Mouse (Mus musculus): Measurements from ENCODE around the gene Oxct2a. TPM values are rescaled to one million over a fixed set of nuclear protein-coding genes. Genes with fewer than 3 reads are reported as not detected.
"Not testable (repeated sequence)": the region's sequence is repeated elsewhere in the genome, so short reads cannot be mapped to it uniquely, and the experiment has no call there.

Oxct2a gene
- total and polyA plus RNA-seq, 3 experiments, result 0.08 TPM; not detected in 2

DNA sequence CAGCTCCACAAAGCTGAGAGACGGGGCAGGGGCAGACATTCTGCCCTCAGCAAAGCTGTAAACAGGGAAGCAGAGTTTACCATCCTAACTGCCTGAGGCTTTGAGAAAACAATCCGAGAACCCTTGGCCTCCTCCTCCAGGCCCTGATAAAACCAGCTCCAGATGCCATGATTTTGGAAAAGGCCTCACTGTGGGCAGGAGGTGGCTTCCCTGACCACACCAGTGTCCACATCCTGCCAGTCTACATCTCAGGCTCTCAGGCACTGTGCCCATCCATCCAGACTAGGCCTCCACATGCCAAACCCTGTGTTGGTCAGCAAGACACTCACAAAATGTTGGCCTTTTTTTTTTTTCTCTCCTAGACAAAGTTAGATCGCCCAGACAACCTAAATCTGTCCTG lies 10.7 kb upstream of the Oxct2a start:
- Histone ChIP-seq H3K9ac (ENCODE audit: insufficient read depth, low read depth) (no peak overlapping the region), H3K36me3 (replicated peaks in 1 of 2; ENCODE audit: control insufficient read depth in 1 of 2, insufficient read depth in 1 of 2, low read length in 1 of 2) (peaks cover 0 to 2% of the 10 kb centered on the region in 2 experiments), H3K27ac (ENCODE audit: insufficient read depth, low read depth) (no peak overlapping the region), H3K4me3 (replicated peaks in 1 of 3; ENCODE audit: low read depth in 2 of 3, low read length in 2 of 3, poor library complexity in 1 of 3) (no peak overlapping the region), H3K9me3 (replicated peaks; ENCODE audit: low read length) (peaks cover 8% of the 10 kb centered on the region), H3K4me2 (ENCODE audit: insufficient read depth, low read depth, poor library complexity, severe bottlenecking) (no peak overlapping the region), H3K4me1 (ENCODE audit: control insufficient read depth in 1 of 2, insufficient read depth in 2 of 2) (peaks cover 3 to 15% of the 10 kb centered on the region in 2 experiments; a peak in 2 of 4 replicates), H3K27me3 (replicated peaks) (no peaks in the 10 kb centered on the region), H3K79me2 (replicated peaks; ENCODE audit: control insufficient read depth, extremely low read depth, insufficient read depth, poor library complexity, severe bottlenecking) (no peaks in the 10 kb centered on the region)
- in situ Hi-C loops (cut with MboI; ENCODE audit: low pct_ligation_motif_present, low pct_unique_long_range_greater_than_20kb, low sequenced_read_pairs), result no loop called here
- dilution Hi-C loops (cut with MboI; ENCODE audit: extremely low pct_ligation_motif_present, extremely low pct_unique_long_range_greater_than_20kb, low sequenced_read_pairs), result no loop called here
- TF ChIP-seq JUN (IDR thresholded peaks at IDR 0.05; ENCODE audit: insufficient read depth, low read depth, low read length) (no peak), RAD21 (IDR thresholded peaks at IDR 0.05; ENCODE audit: low read depth, low read length) (no peak), USF2 (conservative IDR thresholded peaks at IDR 0.05; ENCODE audit: low read depth, low read length) (no peak), POLR2AphosphoS2 (IDR thresholded peaks at IDR 0.05; ENCODE audit: low read depth, low read length) (no peak), CTCF (conservative IDR thresholded peaks at IDR 0.05 in 1 of 2, IDR thresholded peaks at IDR 0.05 in 1 of 2; ENCODE audit: low read depth in 2 of 2, low read length in 2 of 2) (no peak), IRF4 (IDR thresholded peaks at IDR 0.05; ENCODE audit: low read depth, low read length) (no peak), HCFC1 (IDR thresholded peaks at IDR 0.05; ENCODE audit: low read depth, low read length) (no peak), MXI1 (IDR thresholded peaks at IDR 0.05; ENCODE audit: low read depth, low read length) (no peak)
- no peak for DNase-seq (ENCODE audit: extremely low read depth)

DNA sequence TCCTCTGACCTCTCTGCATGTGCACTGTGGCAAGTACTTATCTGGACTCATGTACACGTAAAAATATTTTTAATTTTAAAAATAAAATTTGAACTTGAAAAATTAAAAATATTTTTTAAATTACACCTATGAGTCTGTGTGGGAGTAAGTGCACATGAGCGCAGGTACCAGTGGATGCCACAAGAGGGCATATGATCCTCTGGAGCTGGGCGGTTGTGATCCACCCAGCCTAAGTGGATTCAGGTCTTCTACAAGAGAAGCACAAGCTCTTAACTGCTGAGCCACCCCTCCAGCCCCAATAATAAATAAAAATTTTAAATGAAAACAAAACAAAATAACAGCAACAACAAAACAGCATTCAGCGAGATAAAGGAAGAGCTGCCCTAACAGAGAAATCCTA lies 9.7 kb upstream of the Oxct2a start:
- no peak for DNase-seq (ENCODE audit: extremely low read depth)
- dilution Hi-C loops (cut with MboI; ENCODE audit: extremely low pct_ligation_motif_present, extremely low pct_unique_long_range_greater_than_20kb, low sequenced_read_pairs), result no loop called here
- Histone ChIP-seq H3K4me1 (ENCODE audit: control insufficient read depth in 1 of 2, insufficient read depth in 2 of 2) (peaks cover 0 to 15% of the 10 kb centered on the region in 2 experiments; a peak in 2 of 4 replicates), H3K27me3 (replicated peaks) (no peaks in the 10 kb centered on the region), H3K4me2 (ENCODE audit: insufficient read depth, low read depth, poor library complexity, severe bottlenecking) (no peak overlapping the region), H3K27ac (ENCODE audit: insufficient read depth, low read depth) (no peak overlapping the region), H3K4me3 (replicated peaks in 1 of 3; ENCODE audit: low read depth in 2 of 3, low read length in 2 of 3, poor library complexity in 1 of 3) (no peak overlapping the region), H3K9me3 (replicated peaks; ENCODE audit: low read length) (peaks cover 8% of the 10 kb centered on the region), H3K9ac (ENCODE audit: insufficient read depth, low read depth) (no peak overlapping the region), H3K36me3 (replicated peaks in 1 of 2; ENCODE audit: control insufficient read depth in 1 of 2, insufficient read depth in 1 of 2, low read length in 1 of 2) (peaks cover 0 to 2% of the 10 kb centered on the region in 2 experiments), H3K79me2 (replicated peaks; ENCODE audit: control insufficient read depth, extremely low read depth, insufficient read depth, poor library complexity, severe bottlenecking) (no peaks in the 10 kb centered on the region)
- in situ Hi-C loops (cut with MboI; ENCODE audit: low pct_ligation_motif_present, low pct_unique_long_range_greater_than_20kb, low sequenced_read_pairs), result no loop called here
- TF ChIP-seq ELF1 (IDR thresholded peaks at IDR 0.05; ENCODE audit: low read depth, low read length) (no peak), CTCF (conservative IDR thresholded peaks at IDR 0.05 in 1 of 2, IDR thresholded peaks at IDR 0.05 in 1 of 2; ENCODE audit: low read depth in 2 of 2, low read length in 2 of 2) (peak in 1 of 2 experiments; percentile 12; a peak in 1 of 4 replicates)

- H3K27me3 ChIP-seq (replicated peaks); in situ Hi-C loops (cut with MboI; ENCODE audit: low pct_ligation_motif_present, low pct_unique_long_range_greater_than_20kb, low sequenced_read_pairs); H3K4me2 ChIP-seq (ENCODE audit: insufficient read depth, low read depth, poor library complexity, severe bottlenecking); dilution Hi-C loops (cut with MboI; ENCODE audit: extremely low pct_ligation_motif_present, extremely low pct_unique_long_range_greater_than_20kb, low sequenced_read_pairs); H3K27ac ChIP-seq (ENCODE audit: insufficient read depth, low read depth); H3K9ac ChIP-seq (ENCODE audit: insufficient read depth, low read depth); H3K4me3 ChIP-seq (replicated peaks in 1 of 3; ENCODE audit: low read depth in 2 of 3, low read length in 2 of 3, poor library complexity in 1 of 3); H3K9me3 ChIP-seq (replicated peaks; ENCODE audit: low read length); H3K36me3 ChIP-seq (replicated peaks in 1 of 2; ENCODE audit: control insufficient read depth in 1 of 2, insufficient read depth in 1 of 2, low read length in 1 of 2); H3K79me2 ChIP-seq (replicated peaks; ENCODE audit: control insufficient read depth, extremely low read depth, insufficient read depth, poor library complexity, severe bottlenecking); H3K4me1 ChIP-seq (ENCODE audit: control insufficient read depth in 1 of 2, insufficient read depth in 2 of 2); DNase-seq (ENCODE audit: extremely low read depth): not testable (repeated sequence)
Observed at GRCm38 (mm10) chr4:123331961-123332360, 8.5 kb upstream of the Oxct2a start.
